Mouse (Mus musculus) G1E (cell line): ENCODE data around the gene Snx10.

ENCODE experiments used
- CTCF ChIP-seq: IDR thresholded peaks from 2 replicates; pipeline ENCODE4 v1.5.1; 2012; ENCODE audit warnings: low read depth, low read length, inconsistent platforms, mixed read lengths
- GATA1 ChIP-seq: IDR thresholded peaks from 2 replicates; pipeline ENCODE4 v1.6.1; 2012; ENCODE audit warnings: borderline replicate concordance, low read length, inconsistent platforms, mixed read lengths
- TAL1 ChIP-seq: conservative IDR thresholded peaks from 2 replicates; pipeline ENCODE4 v1.6.1; 2012; ENCODE audit warnings: low read depth, low read length, inconsistent platforms, mixed read lengths

DNA sequence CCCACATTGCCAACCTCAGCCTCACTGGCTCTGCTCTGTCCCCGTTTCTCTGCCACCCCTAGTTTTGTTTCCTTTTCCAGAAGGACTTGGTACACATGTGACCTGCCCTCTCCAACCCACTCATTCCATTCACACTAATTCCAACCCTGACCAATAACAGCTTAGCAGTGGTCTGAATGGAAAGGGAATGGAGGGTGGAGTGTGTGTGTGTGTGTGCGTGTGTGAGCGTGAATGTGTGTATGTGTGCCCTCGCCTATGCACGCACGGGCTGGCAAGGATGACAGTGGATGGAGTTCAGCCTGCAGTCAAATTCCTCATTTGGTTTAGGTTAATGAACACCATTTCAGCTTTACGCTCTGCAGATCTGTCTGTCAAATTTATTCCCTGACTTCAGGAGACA lies 74.4 kb downstream of the Snx10 start:
- TF ChIP-seq GATA1: no peak
- no peak for TF ChIP-seq CTCF
- TF ChIP-seq TAL1: no peak
